Mouse (Mus musculus) intestine, embryonic 16.5 days (tissue): ENCODE results near the gene BC048679. TPM values are rescaled to one million over a fixed set of nuclear protein-coding genes. Genes with fewer than 3 reads are reported as not detected.
"Not testable (repeated sequence)": the region's sequence is repeated elsewhere in the genome, so short reads cannot be mapped to it uniquely, and the experiment has no call there.

ENCODE experiments used
- ATAC-seq: fragments of 200-750 bp; cut with Nextera tagmentation; 2 replicates; pipeline ENCODE4 v1.8.0; 2017; ENCODE audit warnings: moderate TSS enrichment, moderate library complexity
- H3K27ac ChIP-seq: fragments of 300-500 bp; sonication (generic); 2 replicates; pipeline ENCODE4 v1.5.1; 2014; ENCODE audit warnings: mild to moderate bottlenecking, low read length
- H3K27me3 ChIP-seq: fragments of 300-500 bp; sonication (generic); replicated peaks from 2 replicates; pipeline ENCODE4 v1.6.1; 2014; ENCODE audit warnings: low read length, control low read depth, mixed read lengths; ENCODE audit not compliant: control insufficient read depth, insufficient read depth
- H3K36me3 ChIP-seq: fragments of 300-500 bp; sonication (generic); 2 replicates; pipeline ENCODE4 v1.6.1; 2014; ENCODE audit warnings: low read length, control low read depth; ENCODE audit not compliant: control insufficient read depth, insufficient read depth
- H3K4me1 ChIP-seq: fragments of 300-500 bp; sonication (generic); 2 replicates; pipeline ENCODE4 v1.6.1; 2014; ENCODE audit warnings: low read length, control low read depth, mixed read lengths; ENCODE audit not compliant: control insufficient read depth, insufficient read depth
- H3K4me2 ChIP-seq: fragments of 300-500 bp; sonication (generic); 2 replicates; pipeline ENCODE4 v1.6.1; 2014; ENCODE audit warnings: low read depth, low read length, control low read depth
- H3K4me3 ChIP-seq: fragments of 300-500 bp; sonication (generic); 2 replicates; pipeline ENCODE4 v1.5.1; 2014; ENCODE audit warnings: mild to moderate bottlenecking, low read length
- H3K9ac ChIP-seq: fragments of 300-500 bp; sonication (generic); 2 replicates; pipeline ENCODE4 v1.6.1; 2014; ENCODE audit warnings: low read depth, low read length
- H3K9me3 ChIP-seq: fragments of 300-500 bp; sonication (generic); 2 replicates; pipeline ENCODE4 v1.6.1; 2016; ENCODE audit warnings: low read length, control low read depth; ENCODE audit not compliant: control insufficient read depth
- WGBS: fragments of 180-500 bp; shearing (Covaris S2); extraction: QIAGEN DNeasy Blood & Tissue Kit; methylation state at CpG from one replicate; pipeline ENCODE4 v1.1.7; 2014; 5-methylcytosine and 5-hydroxymethylcytosine counted together
- polyA plus RNA-seq: library from polyadenylated mRNA; unstranded; fragments of >200 nt; fragmentation: Nextera tagmentation; extraction: Ambion mirVana; gene quantifications from 2 replicates; pipeline ENCODE4 v1.2.1, GENCODE M21; 2015

The BC048679 gene
- polyA plus RNA-seq, 1 experiment from 2014 or later: not detected

GRCm38 (mm10) chr7:81489649-81490048 lies 8.4 kb downstream of the BC048679 start:
- H3K4me3 ChIP-seq: no peak overlapping the region
- peaks cover 5% of the 10 kb centered on the region; the same call in 1 of the 2 replicates for H3K27me3 ChIP-seq
- 0 out of 2 replicates have a peak, but pooled peaks cover 5% of the 10 kb centered on the region for H3K4me1 ChIP-seq
- H3K9ac ChIP-seq: no peak overlapping the region
- no peak overlapping the region for H3K4me2 ChIP-seq
- ATAC-seq: no peak
- WGBS: 9% methylated on average over 9 of the region's 9 CpGs
- no peaks in the 10 kb centered on the region for H3K9me3 ChIP-seq
- no peaks in the 10 kb centered on the region for H3K36me3 ChIP-seq
- H3K27ac ChIP-seq: no peak overlapping the region

DNA sequence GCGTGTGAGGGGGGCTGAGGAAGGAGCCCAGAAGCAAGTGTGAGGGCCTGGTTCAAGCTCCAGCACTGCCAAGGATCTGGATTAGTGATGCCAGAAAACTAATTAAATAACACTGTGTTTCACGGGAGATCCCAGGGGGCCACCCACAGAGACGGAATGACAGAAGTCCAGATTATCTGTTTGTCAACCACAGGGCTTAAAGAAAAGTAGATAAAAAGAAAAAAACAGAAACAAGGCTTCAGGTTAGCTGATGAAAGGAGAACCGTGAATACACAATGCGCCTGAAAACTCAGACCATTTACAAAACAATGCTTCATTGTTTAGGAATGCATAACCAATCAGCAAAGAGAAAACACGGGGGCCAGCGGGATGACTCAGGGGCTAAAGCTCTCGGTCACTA lies 17.3 kb downstream of the BC048679 start:
- Histone ChIP-seq H3K9ac (no peak overlapping the region), H3K4me2 (no peak overlapping the region), H3K9me3 (no peaks in the 10 kb centered on the region), H3K27ac (no peak overlapping the region), H3K4me1 (no peaks in the 10 kb centered on the region), H3K36me3 (no peaks in the 10 kb centered on the region), H3K27me3 (peaks cover 13% of the 10 kb centered on the region), H3K4me3 (no peak overlapping the region)
- 10% methylated on average over 8 of the region's 8 CpGs for WGBS
- ATAC-seq: no peak

DNA sequence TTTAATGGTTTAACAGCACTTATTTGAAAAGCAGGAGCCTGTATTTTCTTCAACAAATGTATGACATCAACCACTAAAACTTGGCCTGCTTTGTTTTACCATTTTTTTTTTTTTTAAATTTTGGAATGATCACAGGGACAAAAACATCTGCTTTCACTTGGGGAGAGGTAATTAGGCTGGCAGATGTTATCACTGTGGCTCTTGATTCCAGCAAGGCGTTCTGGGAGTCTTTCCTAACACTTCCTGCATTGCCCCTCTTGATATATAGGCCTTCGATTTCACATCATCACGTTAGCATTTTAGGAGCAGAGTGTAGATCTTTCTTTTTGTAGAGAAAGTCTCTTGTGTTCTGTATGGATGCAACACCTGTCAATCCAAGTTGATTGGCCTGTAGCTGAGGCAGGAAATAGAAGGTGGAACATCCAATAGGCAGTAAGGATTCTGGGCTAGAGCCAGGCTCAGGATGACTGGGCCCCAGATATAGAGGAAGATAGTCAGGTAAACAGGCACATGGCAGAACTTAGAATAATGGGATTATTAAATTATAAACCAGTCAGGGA lies 18.5 kb downstream of the BC048679 start:
- peaks cover 13% of the 10 kb centered on the region for H3K27me3 ChIP-seq
- H3K36me3 ChIP-seq: no peaks in the 10 kb centered on the region
- ATAC-seq: no peak
- no peak overlapping the region for H3K4me3 ChIP-seq
- no peak overlapping the region for H3K9ac ChIP-seq
- no peak overlapping the region for H3K4me2 ChIP-seq
- no peak overlapping the region for H3K27ac ChIP-seq
- H3K9me3 ChIP-seq: no peaks in the 10 kb centered on the region
- 68% methylated on average over 3 of the region's 3 CpGs for WGBS
- no peaks in the 10 kb centered on the region for H3K4me1 ChIP-seq

GRCm38 (mm10) chr7:81478261-81478660 lies 19.8 kb downstream of the BC048679 start:
- H3K4me3 ChIP-seq, ATAC-seq, H3K36me3 ChIP-seq, H3K4me2 ChIP-seq, H3K9ac ChIP-seq, H3K27ac ChIP-seq, H3K9me3 ChIP-seq, H3K4me1 ChIP-seq: not testable (repeated sequence)
- peaks cover 13% of the 10 kb centered on the region for H3K27me3 ChIP-seq

- Histone ChIP-seq H3K4me1 (no peaks in the 10 kb centered on the region), H3K27me3 (peaks cover 13% of the 10 kb centered on the region), H3K27ac (no peak overlapping the region), H3K9ac (no peak overlapping the region), H3K4me3 (no peak overlapping the region), H3K4me2 (0 out of 2 replicates have a peak overlapping the region, but pooled peaks have one; percentile 12), H3K9me3 (no peaks in the 10 kb centered on the region), H3K36me3 (no peaks in the 10 kb centered on the region)
- ATAC-seq: no peak
- WGBS: 5% methylated on average over 24 of the region's 24 CpGs
Observed at GRCm38 (mm10) chr7:81476833-81477232, 21.2 kb downstream of the BC048679 start.

DNA sequence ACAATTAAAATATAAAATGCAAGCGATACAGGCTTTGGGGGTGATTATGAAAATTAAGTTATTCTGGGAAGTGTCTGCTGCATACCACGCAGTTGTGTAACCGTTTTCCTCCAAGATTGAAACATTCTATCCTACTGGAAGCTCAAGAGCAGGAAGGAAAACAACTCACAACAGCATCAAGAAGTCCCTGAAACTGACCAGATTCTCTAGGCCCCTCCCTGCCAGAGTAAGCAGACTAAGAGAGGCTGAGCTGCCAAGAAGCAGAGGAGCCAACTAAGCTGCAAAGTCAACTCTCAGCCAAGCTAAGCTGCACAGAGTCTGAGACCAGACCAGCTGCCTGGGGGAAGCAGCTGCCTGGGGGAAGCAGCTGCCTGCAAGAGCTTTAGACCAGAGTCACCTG lies 22.9 kb downstream of the BC048679 start:
- no peaks in the 10 kb centered on the region for H3K36me3 ChIP-seq
- H3K4me2 ChIP-seq: no peak overlapping the region
- no peak overlapping the region for H3K27ac ChIP-seq
- H3K9ac ChIP-seq: no peak overlapping the region
- H3K4me1 ChIP-seq: no peaks in the 10 kb centered on the region
- H3K9me3 ChIP-seq: no peaks in the 10 kb centered on the region
- H3K27me3 ChIP-seq: peaks cover 13% of the 10 kb centered on the region
- H3K4me3 ChIP-seq: no peak overlapping the region
- WGBS: 71% methylated on average over 3 of the region's 3 CpGs
- no peak for ATAC-seq

DNA sequence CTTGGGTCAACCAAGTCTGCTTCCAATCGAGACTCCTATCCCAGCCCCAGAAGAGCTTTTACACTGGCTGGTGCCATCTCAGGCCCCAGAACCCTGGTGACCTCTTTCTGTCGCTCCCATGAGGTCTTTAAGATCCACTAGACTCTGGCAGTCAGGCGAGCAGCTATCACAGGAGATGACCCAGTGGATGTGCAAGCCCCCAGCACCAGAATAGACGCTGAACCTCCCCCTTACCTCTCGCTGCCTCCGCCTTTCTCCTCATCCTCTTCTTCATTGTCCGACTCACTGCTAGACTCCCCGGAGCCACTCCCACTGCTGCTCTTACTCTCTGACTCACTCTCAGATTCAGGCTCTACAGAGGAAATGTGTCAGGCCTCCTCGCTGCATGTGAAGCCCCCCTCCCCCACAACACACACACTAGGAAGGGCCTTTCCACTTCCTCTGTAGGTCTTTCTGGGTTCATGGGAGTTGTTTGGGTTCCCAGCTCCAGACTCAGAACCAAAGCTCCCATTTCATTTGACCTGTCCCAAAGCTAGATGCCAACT lies 33.1 kb downstream of the BC048679 start:
- Histone ChIP-seq H3K27me3 (no peaks in the 10 kb centered on the region), H3K4me3 (no peak overlapping the region), H3K4me2 (no peak overlapping the region), H3K9me3 (no peaks in the 10 kb centered on the region), H3K36me3 (no peaks in the 10 kb centered on the region), H3K4me1 (no peaks in the 10 kb centered on the region), H3K9ac (no peak overlapping the region), H3K27ac (no peak overlapping the region)
- ATAC-seq: no peak
- 75% methylated on average over 9 of the region's 9 CpGs for WGBS

DNA sequence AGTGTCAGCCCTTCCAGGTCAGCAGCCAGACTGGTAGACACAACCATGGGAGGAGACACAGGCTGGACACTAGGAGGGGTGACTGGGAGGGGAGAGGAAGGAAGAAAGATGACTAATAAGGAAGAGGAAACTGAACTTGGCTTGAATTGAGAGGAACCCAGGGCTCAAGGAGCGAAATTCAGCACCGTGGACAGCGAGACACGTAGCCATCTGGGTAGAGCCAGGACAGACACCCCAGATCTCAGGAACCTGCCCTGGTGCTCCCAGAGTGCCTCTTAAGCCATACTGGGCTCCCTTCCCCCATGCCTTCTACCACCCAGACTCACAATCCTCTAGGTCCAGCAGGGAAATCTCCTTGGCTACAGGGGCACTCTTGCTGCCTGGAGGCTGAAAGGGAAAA lies 34.0 kb downstream of the BC048679 start:
- no peaks in the 10 kb centered on the region for H3K9me3 ChIP-seq
- no peak overlapping the region for H3K9ac ChIP-seq
- H3K4me3 ChIP-seq: no peak overlapping the region
- no peaks in the 10 kb centered on the region for H3K36me3 ChIP-seq
- no peak overlapping the region for H3K27ac ChIP-seq
- ATAC-seq: no peak
- 1% methylated on average over 4 of the region's 4 CpGs for WGBS
- H3K27me3 ChIP-seq: no peaks in the 10 kb centered on the region
- H3K4me1 ChIP-seq: no peaks in the 10 kb centered on the region
- H3K4me2 ChIP-seq: no peak overlapping the region

DNA sequence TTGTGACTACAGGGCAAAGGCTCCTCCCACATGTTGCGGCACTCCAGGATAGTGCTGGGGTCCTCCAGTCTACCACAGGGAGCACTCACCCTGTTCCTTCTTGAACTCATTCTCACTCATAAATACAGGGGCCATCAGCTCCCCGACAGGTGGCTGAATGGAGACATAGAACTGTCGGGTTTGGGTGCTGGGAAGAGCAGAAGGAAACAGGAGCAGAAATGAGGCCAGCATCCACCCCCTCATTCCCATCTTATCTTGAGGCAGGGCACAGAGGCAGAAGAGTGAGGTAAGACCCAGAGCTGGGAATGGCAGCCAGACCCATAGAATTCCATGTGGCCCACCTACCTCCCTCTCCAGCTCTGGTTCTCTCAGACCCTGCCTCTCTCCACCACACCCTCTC lies 35.3 kb downstream of the BC048679 start:
- Histone ChIP-seq H3K4me2 (no peak overlapping the region), H3K27ac (no peak overlapping the region), H3K4me3 (no peak overlapping the region), H3K36me3 (no peaks in the 10 kb centered on the region), H3K9me3 (no peaks in the 10 kb centered on the region), H3K27me3 (no peaks in the 10 kb centered on the region; the same call in 1 of the 2 replicates), H3K4me1 (no peaks in the 10 kb centered on the region), H3K9ac (no peak overlapping the region)
- no peak for ATAC-seq
- 76% methylated on average over 3 of the region's 3 CpGs for WGBS

DNA sequence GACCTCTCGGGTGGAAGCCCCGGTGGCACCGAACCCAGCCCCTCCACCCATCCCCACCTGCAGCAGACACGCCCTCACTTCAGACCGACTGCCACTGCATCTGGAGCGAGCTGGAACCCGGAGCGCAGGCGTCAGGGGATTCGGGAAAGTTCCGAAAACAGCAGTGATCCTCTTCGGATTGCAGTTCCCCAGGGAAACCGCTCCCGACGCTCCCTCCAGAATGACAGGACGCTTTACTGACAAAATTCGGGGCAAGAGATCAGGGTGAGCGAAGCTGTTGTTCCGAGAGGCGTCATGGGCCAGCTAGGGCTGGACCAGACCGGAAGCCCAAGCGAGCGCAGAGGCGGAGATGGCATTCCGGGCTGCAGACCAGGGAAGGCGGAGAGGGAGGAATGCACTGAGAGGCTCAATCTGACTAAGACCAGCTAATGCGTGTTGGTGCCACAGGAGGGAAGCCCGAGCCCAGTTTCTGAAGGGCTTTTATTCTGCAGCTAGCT lies 42.9 kb downstream of the BC048679 start, which contains the start of gene Cpeb1:
Gene Cpeb1, minus strand, starts transcription at position 311 of the 497 bp plus-strand sequence.
- Histone ChIP-seq H3K4me2 (peak within 1 kb of the TSS; percentile 95), H3K9me3 (no peaks in the 10 kb centered on the region), H3K27ac (no peak within 1 kb of the TSS), H3K27me3 (peaks cover 42% of the 10 kb centered on the region), H3K4me3 (peak within 1 kb of the TSS; percentile 59), H3K36me3 (no peaks in the 10 kb centered on the region), H3K4me1 (peaks cover 8% of the 10 kb centered on the region), H3K9ac (peak within 1 kb of the TSS; percentile 40; the same call in 1 of the 2 replicates)
- ATAC-seq: peak; percentile 56; the same call in 1 of the 2 replicates
- 1% methylated on average over 28 of the region's 28 CpGs for WGBS
